Mouse (Mus musculus): Measurements from ENCODE around the gene Klrc2.
"Not testable (repeated sequence)": the region's sequence is repeated elsewhere in the genome, so short reads cannot be mapped to it uniquely, and the experiment has no call there.

Gene Klrc2

GRCm38 (mm10) chr6:129660589-129660988 is at the start of gene Klrc2:
Gene Klrc2, minus strand, starts transcription at chr6:129660689.
- DNase-seq = not testable (repeated sequence)

- DNase-seq = not testable (repeated sequence)
Observed at GRCm38 (mm10) chr6:129691436-129691835, 30.9 kb upstream of the Klrc2 start.

GRCm38 (mm10) chr6:129680379-129680778 is 19.9 kb upstream of the Klrc2 start:
- peak; percentile 0 to 1 for DNase-seq

GRCm38 (mm10) chr6:129678873-129679272 is 18.4 kb upstream of the Klrc2 start, which contains the start of gene Klrc1:
Gene Klrc1, minus strand, starts transcription at chr6:129678973.
- no peak for DNase-seq

- DNase-seq = not testable (repeated sequence)
Observed at GRCm38 (mm10) chr6:129661301-129661700, 812 bp upstream of the Klrc2 start.

GRCm38 (mm10) chr6:129644054-129644453 is 16.4 kb downstream of the Klrc2 start:
- not testable (repeated sequence) for DNase-seq

GRCm38 (mm10) chr6:129643237-129643636 is 17.3 kb downstream of the Klrc2 start, which contains the start of gene Klrc3:
Gene Klrc3, minus strand, starts transcription at chr6:129643337.
- not testable (repeated sequence) for DNase-seq

GRCm38 (mm10) chr6:129631046-129631445 is 29.4 kb downstream of the Klrc2 start:
- not testable (repeated sequence) for DNase-seq

- no peak for DNase-seq
Observed at GRCm38 (mm10) chr6:129623735-129624134, 36.8 kb downstream of the Klrc2 start, which contains the start of gene Klrk1. Gene Klrk1, minus strand, starts transcription at chr6:129623864.

GRCm38 (mm10) chr6:129608372-129608771 is 52.1 kb downstream of the Klrc2 start:
- DNase-seq = no peak

All from kidney, postnatal 36 days (tissue).